Mouse (Mus musculus): ENCODE measurements around the gene Ivd. TPM values are rescaled to one million over a fixed set of nuclear protein-coding genes. Genes with fewer than 3 reads are reported as not detected.
A peak's percentile ranks its signal among the peaks of the same experiment; 100 is the strongest.

The Ivd gene
- polyA plus RNA-seq, 1 experiment: 126 TPM

DNA sequence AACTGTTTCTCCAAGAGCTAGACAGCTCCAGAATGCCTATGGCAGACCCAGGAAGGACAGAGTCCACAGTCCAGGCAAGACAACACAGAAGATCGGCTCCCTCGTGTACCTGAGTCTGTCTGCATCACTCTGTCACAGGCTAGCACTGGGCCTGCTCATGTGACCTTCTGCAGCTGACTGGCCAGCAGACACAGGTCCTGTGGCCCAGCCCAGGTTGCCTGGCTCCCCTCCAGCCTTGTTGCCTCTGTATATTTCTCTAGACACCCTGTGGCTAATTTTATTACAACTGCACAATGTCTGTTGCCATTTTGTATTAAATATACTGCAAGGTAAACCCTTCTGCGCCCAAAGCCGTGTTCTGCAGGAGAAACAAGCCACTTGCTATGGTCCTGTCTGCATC lies 19.3 kb downstream of the Ivd start:
- no peak for DNase-seq (ENCODE audit: extremely low spot score in 1 of 2, low spot score in 1 of 2)

DNA sequence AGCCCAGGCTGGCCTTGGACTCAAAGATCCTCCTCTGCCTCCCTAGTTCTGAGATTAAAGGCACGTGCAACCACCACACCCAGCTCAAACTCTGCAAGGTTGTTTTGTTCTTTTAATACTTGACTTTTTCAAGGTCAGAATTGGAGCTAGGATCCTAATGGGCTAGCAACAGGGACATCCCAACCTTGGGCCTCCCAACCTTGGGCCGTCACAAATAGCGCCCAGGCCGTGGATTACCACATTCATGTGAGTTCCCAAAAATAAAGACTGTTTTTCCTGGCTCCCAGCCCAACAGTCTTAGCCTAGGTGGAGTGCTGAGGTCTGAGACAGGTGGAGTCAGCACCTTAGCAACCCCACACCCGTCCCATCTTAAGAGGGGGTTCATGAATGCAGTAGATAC lies 20.2 kb downstream of the Ivd start:
- no peak for DNase-seq (ENCODE audit: extremely low spot score in 1 of 2, low spot score in 1 of 2)

DNA sequence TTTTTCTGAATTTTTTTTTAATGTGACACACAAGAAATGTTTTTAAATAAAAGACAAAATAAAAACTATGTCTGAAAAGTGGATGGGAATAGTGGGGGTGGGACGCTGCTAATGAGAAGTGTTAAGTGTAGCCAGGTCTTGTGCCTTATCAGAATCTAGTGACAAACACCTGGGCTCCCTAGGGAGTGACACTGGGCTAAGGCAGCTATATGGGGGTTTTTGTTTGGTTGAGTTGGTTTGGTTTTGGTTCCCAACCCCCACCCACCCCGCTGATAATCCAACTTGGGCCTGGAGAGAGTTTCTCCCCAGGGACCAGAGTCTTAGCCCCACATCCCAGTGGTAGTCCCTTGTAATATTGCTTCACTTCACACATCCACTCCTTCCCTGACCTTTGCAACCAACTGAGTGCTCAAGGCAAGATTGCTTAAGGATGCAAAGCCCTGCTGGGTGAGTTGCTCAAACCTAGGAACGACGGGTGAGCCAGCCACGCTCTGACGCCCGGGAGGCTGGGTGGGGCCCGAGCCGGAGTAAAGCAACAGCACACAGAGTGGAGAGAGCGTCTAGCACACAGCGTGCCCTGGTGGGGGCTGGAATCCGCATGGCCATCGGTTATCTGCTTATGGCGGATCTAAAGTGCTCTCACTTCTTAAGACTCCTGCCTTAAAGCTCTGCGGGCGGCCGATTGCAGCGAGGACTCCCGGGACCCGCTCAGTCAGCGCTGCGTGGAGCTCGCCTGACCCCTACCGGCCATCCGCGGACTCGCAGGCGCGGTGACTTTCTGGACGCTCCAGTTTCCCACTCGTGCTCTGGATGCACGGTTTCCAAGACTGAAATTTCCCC lies 21.3 kb downstream of the Ivd start:
- DNase-seq (ENCODE audit: extremely low spot score in 1 of 2, low spot score in 1 of 2): peak in 1 of 2 experiments; percentile 95

DNA sequence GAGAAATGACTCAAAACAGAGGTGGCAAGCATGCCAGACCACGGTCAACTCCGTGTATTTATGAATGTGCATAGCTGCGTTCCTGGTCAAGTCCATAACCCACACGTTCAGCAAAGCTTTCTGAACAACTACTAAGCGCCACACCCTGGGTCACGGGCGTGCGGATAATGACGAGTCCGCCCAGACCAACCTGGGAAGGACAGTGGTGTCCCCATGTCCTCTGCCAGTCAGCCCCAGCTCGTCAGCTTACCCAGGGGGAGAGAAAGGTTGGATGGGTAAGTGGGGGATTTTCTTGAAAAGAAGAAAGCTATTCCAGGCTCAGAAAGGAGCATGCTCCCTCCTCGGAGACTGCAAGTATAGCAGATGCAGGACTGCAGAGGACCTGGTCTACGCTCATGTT lies 25.7 kb downstream of the Ivd start:
- DNase-seq (ENCODE audit: extremely low spot score in 1 of 2, low spot score in 1 of 2): no peak

DNA sequence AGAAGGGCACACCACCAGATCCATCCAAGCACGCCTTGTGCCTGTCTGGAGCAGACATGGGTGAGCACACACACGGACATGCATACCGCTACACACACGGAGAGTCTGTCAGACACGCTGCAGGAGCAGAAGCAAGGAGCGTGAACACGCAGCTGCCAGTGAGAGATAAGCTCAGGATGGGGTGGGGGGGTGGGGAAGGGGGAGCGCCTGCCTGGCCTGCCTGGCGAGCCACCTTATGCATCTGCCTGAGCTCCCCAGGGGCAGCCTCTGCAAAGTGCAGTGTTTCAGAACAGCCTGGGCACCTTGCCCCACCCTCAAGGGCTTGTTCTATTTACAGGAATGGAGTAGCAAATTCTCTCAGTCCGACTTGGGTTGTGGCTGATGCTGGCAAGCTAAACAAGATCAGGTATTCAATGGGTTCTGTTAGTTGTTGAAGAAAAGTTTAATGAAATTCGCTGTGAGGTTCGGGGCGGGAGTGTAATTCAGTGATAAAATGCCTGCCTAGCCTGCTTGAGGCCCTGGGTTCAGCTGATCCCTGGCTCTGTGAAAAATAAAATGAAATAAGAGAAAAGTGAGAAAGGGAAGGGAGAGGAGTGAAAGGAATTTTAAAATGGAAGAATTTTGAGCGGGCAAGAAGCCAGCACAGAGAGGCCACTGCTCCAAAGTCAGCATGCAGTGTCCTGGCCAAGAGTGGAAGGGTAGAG lies 26.2 kb downstream of the Ivd start:
- no peak for DNase-seq (ENCODE audit: extremely low spot score in 1 of 2, low spot score in 1 of 2)

DNA sequence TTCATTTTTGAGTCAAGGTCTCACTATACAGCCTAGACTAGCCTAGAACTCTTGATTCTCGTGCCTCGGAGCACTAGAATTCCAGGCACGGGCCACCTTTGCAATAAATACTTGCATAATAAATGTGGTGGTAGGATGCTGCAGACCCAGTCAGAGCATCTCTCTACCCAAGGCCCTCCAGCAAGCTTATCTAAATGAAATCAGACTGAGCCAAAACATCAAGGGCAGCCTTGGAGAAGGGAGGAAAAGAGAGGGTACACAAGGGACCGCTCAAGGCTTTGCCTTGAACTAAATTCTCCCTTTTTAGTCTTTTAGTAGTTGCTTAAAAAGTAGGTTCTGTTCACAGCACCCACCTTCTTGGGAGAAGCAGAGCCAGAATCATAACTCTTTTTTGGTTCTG lies 29.4 kb downstream of the Ivd start:
- no peak for DNase-seq (ENCODE audit: extremely low spot score in 1 of 2, low spot score in 1 of 2)

DNA sequence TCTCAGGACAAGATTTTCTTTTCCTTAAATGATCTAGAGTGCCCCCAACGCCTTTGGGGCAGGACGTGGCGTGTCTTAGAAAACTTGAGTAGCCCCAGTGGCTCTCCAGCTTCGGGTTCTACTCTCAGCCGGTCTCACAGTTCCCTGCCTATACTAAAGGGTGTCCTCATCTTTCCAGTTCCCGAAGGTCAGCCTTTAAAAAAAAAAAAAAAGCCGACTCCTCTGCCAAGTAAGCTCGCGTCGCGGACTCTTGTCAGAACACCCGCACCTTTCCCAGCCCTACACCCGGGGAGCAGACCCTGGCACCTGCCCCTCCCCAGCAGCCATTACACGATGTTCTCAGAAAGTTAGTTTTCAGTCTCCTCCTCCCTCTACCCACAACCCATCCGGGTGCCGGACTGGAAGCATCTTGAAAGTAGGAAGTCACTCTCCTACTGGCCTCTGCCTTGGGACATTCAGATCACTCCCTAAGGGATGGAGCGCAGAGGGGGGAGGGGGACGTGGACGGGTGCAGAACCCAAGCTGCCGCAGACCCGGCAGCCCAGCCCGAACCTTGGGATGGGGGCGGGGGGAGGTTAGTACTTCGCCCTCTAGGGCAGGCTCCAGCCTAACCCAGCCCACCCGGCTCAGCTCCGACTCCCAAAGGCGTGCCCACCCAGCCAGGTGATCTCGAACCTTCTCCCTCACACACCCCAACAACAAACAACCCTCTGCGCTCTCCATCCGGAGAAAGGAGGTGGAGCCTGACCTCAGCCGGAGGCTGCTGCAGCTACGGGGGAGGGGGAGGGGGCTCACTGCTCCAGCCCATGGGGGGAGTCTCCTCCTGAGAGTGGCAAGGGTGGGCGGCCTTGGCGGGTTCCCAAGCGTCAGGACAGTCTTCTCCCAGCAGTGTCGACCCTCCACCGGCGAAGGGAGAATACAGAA lies 34.5 kb downstream of the Ivd start:
- no peak for DNase-seq (ENCODE audit: extremely low spot score in 1 of 2, low spot score in 1 of 2)

DNA sequence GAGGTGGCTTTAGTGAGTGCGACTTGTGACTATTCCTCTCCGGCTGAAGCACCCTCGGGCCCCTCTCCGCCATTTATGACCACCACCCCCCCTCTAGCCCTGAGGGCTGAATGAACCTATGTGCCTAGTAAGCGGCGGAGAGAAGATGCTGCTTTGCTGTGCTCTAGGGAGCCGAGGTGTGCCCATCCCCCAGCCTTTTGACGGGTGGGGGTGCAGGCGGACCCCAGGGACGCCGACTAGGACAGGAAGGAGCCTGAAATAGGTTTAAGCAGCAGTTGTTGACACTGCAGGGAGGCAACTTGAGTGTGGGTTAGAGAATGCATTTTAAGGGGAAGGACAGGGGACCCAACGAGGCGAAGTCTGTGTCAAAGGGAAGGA lies 35.1 kb downstream of the Ivd start:
- DNase-seq (ENCODE audit: extremely low spot score in 1 of 2, low spot score in 1 of 2): no peak

DNA sequence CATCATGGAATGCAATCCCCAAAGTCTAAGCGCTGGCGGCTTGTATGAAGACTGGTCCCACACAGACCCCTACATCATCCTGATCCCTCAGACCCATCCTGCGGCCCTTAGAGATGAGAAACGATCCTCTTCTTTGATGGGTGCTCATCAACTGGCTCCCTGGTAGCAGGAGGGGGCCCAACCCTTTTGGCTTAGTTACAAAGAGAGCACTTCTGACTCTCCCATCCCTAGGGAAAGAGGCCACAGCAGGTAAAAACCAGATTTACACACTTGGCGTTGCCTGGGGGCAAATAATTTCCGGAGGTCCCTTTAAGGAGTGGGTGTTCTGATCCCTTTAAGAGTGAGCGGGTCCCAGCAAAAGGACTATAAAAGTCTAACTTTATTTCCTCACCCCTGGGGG lies 35.6 kb downstream of the Ivd start:
- DNase-seq (ENCODE audit: extremely low spot score in 1 of 2, low spot score in 1 of 2): no peak

DNA sequence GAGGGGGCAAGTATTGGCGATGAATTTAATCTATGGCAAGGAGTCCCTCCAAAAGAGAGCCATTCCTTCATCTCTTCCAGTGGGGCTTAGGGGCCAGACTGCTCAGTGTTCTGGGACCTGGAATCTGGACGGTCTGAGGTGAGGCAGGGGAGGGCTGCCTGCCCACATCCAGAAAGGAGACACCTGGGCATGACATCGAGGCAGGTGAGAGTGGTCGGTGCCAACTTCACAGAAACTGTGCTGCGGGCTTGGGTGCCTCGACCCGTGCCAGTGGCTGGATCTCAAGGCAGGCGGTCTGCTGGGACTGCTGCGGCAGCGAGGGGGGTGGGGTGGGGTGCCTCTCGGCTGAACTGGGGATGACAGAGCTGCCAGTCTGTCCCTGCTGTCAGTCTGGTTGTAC lies 36.1 kb downstream of the Ivd start:
- DNase-seq (ENCODE audit: extremely low spot score in 1 of 2, low spot score in 1 of 2): no peak

DNA sequence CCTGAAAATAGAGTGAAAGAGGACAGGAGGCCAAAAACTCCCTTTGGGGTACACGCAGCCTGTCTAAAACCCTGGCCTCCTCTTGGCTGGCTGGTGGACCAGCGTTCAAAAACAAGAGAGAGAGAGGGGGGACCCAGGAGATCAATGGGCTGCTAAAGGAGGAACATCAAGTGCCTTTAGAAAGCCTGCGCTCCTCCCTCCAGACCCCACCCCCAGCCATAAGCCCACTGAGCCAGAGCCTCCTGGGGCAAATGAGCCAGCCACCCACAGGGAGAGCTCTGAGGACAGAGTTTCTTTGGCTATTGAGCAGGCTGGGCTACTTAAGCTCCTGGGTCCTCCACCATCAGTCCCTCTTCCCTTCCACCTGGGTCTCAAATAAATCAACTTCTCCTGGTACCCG lies 37.0 kb downstream of the Ivd start:
- no peak for DNase-seq (ENCODE audit: extremely low spot score in 1 of 2, low spot score in 1 of 2)

DNA sequence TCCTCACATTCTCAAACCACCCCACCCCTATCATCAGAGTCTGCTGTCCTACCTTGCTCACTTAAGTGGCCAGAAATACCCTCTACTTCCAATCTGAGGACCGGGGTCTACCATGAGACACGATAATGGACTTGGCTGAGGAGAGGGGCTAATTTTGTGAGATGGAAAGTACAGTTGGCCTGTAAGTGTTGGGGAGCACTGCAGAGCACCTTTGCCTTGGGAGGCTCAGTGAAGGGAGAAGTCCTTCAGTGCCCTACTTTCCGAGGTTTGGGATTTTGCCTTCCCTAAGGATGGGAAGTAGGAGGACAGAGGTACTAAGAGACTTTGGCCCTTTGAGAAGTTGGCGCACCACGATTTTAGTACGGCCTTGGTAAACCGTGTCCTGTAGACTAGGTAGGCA lies 37.6 kb downstream of the Ivd start:
- DNase-seq (ENCODE audit: extremely low spot score in 1 of 2, low spot score in 1 of 2): no peak

DNA sequence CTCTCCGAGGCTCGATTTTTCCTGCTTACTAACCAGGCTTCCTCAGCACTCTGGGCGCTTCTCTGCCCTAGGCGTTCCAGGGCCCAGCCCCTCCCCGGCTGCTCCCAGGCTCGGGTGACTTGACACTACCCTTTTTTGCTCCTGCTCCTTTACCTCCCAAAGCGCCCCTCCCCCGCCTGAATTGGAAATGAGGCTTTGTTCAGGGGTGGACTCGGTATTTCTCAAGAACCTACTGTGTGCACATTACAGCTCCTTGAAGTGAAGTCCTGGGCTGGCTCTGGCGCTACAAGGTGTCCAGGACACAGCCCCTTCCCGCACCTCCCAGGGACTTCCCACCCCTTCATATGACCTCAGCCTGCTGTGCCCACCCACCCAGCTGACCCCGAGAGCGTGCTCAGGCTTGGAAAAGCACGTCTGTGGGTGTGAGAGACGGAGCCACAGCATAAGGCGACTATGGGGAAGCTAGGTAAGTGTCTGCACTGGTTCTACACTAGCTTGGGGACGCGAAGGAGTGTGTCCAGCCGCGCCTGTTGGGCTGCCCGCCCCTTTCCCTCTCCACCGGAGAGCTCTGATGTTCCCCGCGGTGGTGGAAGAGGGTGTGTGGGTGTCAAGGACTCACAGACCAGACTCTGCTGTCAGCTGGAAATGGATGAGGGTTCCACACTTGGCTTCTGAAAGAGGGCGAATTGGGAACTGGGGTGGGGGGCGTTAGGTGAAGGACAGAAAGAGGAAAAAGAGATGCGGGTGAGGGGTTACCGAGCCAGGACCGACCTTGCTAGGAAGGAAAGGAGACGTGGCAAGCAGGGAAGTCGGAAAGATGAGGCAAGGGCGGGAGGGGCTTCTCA lies 38.4 kb downstream of the Ivd start, which contains the start of gene Bahd1:
TSS of gene Bahd1 (plus strand) at position 397 of the 845 bp plus-strand sequence.
- DNase-seq (ENCODE audit: extremely low spot score in 1 of 2, low spot score in 1 of 2): peak in 1 of 2 experiments; percentile 45

DNA sequence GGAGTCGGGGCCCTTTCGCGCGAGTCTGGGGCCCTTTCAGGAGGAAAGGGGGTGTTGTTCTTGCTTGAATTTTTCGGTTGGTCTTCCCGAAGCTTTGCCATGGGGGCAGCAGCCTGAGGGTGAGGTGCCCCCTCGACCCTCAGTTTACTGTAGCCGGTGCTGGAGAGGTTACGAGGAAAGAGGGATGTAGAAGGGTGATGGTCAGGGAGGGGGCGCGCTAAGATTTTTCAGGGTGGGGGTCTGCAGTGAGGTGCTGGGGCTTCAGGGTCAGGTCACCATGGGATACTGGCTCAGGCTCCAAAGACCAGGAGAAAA lies 39.0 kb downstream of the Ivd start:
- DNase-seq (ENCODE audit: extremely low spot score in 1 of 2, low spot score in 1 of 2): no peak

DNA sequence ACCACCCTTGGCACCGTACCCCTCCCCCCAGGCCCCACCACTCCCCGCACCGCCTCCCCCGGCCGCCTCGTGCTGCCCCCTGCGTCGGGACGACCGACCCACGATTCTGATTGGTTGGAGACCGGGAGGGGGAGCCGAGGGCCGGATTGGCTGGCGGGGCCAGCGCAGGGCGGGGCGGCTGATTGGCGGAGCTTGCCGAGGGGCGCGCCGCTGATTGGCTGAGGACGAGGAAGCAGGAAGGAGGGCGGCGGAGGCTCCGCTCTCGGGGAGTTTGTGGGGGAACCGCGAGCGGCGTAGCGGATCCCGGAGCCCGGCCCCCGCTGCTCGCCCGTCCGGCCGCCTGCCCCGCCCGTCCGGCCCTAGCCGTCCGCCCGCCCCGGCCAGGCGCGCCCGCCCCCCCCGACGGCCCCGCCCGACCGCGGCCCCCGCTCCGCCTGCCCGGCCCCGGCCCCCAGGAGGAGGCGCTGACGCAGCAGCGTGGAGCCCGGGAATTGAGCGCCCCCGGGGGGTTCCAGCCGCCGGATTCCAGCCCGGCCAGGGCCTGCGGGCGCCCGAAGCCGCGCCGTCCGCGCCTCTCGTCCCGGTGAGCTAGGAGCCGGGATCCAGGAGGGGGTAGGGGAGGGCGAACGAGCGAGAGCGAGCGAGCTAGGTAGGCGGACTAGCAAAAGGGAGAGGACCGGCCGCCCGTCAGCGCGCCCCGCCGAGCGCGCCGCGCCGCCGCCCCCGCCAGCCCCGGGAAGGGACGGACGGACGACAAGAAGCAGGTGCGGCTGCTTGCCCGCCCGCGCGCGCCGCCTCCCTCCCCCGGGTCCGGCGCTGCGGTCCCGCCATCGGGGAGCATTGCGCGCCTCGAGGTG lies 39.6 kb downstream of the Ivd start:
- DNase-seq (ENCODE audit: extremely low spot score in 1 of 2, low spot score in 1 of 2): peak; percentile 95 to 98

DNA sequence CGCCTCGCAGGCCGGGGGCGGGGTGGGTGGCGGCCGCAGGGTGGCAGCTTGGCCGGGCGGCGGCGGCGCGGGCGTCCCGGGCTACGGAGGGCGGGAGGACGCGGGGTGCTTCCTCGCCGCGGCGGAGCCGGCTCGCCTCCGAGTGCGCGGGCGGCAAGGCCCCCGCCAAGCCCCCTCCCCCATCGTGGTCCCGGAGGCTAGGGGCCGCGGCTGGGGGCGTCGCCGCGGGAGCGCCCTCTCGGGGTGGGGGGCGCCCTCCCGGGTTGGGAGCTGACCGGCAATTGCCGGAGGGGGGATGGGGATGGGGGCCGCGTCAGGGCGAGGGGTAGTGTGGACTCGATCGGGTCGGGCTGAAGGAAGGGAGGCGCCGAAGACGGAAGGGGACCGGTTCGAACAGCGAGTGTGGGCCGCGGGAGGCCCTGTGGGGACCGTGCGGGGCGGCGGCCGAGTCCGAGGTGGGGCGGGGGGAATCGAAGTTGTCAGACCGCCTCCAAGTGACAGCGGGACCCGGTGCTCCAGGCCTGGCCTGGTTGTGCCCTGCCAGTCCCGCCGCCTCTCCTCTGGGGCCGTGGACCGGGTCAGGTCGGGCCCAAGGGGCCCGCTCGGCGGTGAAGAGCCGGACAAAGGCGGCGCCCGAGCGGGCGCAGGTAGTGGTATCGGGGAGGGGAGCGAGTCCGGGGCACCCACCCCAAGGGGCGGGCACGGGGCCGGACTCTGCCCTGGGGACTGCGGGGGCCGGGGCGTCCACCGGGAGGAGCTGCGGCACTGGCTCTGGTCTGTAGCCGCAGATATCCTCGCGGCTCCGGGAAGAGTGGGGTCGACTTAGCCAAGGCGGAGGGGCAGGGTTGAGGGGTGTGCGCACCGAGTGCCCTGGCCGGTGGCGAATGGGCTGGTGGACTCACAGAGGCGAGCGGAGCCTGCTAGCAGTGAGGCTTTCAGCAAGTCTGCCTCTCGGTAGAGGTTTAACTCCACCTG lies 40.6 kb downstream of the Ivd start:
- DNase-seq (ENCODE audit: extremely low spot score in 1 of 2, low spot score in 1 of 2): no peak

DNA sequence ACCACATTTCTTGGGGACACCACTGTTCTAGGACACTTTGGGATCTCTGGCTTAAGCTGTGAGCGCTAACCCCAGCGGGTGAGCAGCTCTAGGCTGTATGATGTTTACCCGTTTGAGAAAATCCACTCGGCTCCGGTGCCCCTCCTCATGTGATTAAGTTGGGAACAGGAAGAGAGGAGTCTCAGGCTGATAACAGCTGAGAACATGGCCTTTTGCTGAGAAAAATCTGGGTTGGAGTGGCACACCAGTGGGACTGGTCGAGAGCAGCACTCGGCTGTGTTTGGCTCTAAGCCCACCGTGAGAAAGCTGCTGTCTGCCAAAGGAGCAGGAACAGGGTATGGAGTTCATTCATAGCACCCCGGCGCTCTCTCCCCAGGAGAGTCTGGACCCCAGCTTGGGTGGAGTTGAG lies 41.6 kb downstream of the Ivd start:
- DNase-seq (ENCODE audit: extremely low spot score in 1 of 2, low spot score in 1 of 2): no peak

DNA sequence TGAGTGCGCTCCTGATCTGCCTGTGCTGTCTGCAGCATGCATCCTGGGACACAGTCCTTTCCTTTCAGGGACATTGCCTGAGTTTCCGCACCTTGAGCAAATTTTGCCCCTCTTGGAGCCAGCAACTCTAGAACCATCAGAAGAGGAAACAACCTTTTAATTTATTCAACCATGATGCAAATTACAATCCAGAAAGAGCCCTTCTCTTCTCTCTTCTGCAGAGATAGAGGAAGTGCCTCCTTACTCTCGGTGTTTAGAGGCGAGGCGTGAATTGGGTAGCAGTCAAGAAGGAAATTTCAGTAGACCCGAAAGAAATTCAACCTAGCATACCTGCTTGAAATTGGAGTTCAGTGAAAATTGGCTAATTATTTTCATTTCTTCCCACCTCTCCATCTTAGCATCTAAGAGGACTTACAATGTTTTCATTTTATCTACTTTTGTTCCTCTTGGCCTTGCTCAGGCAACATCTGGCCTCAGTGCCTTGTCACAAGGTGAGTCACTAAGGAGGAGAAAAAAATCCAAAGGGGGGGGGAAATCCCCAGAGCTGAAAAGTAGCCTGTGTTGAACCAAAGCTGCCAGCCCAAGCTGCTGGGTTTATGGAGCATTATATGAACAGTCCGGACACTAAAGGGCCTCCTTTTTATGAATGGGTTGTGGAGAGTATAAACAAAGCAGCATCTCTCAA lies 43.8 kb downstream of the Ivd start:
- DNase-seq (ENCODE audit: extremely low spot score in 1 of 2, low spot score in 1 of 2): no peak
